Comparison of ENCODE assay signal across 1 mouse cellular context in the genomic region with DNA sequence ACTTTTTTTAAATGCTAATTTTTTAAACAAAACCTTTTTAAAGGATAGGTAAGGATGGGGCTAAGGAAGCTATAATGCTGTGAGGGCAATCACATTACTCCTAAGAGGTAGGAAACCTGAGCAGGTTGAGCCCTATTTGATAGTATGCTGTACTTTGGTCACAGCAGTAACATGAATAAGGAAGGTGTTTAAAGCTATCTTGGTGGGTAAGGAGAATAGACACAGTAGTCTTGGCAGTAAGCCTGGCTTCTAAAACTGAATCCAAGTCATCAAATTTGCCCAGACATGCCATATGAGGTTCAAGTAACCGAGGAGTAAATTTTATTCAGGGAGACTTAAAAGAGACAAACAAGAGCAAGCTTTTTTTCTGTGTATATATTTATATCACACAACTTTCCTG.
TF ChIP-seq lines count a peak whose summit lies in the region.

No protein-coding gene starts in this region.

TF ChIP-seq in MEL, 35 proteins besides CTCF, POLR2A, EP300 and RAD21:
- no peak for TF ChIP-seq CHD2 (IDR thresholded peaks at IDR 0.05; ENCODE audit: low read length)
- no peak for TF ChIP-seq ELF1 (IDR thresholded peaks at IDR 0.05; ENCODE audit: low read depth, low read length)
- TF ChIP-seq MEF2A (IDR thresholded peaks at IDR 0.05; ENCODE audit: extremely low read depth, insufficient replicate concordance, low read depth, low read length, poor library complexity, severe bottlenecking): no peak
